Mouse (Mus musculus): Measurements from ENCODE around the gene Med28. TPM values are rescaled to one million over a fixed set of nuclear protein-coding genes. Genes with fewer than 3 reads are reported as not detected.

Med28 gene
- total and polyA plus RNA-seq, 3 experiments = 177 to 195 TPM; not detected in 1

GRCm38 (mm10) chr5:45496479-45496878 is 23.6 kb upstream of the Med28 start:
- H3K36me3 ChIP-seq (ENCODE audit: control insufficient read depth in 1 of 2, insufficient read depth in 2 of 2, low read length in 2 of 2) = peaks cover 9 to 29% of the 10 kb centered on the region in 2 experiments

DNA sequence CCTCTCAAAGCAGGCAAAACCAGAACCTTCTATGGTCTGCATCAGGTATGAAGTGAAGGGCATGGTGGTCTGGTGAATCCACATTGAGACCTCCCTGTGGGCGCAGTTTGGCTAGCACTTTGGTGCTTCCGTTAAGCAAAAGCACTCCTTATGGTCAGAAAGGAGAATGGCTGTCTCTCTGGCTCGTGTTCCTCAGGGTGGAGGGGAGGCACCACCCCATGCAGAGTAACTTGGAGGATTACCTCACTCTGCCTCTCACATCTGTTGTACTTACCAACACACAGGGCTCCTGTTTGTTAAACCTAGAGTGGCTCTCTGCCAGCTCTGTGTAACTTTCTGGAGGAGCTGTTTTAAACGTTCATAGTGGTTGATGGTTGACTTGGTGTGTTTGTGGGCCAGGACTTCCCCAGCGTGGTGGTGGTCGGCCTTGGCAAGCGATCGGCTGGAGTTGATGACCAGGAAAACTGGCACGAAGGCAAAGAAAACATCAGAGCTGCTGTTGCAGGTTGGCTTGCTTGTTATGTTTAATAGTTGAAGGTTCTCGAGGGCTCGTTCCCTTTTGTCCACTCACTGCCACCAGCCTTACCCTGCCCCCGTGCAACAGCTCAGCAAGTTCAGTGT is 23.0 kb upstream of the Med28 start:
- Histone ChIP-seq H3K9me3 (replicated peaks; ENCODE audit: insufficient read depth, low read length) (no peaks in the 10 kb centered on the region), H3K4me3 (ENCODE audit: control insufficient read depth in 1 of 2, insufficient read depth in 1 of 2, low read depth in 2 of 2, low read length in 2 of 2) (no peak overlapping the region), H3K27ac (ENCODE audit: control insufficient read depth, low read depth, low read length) (no peak overlapping the region), H3K4me1 (ENCODE audit: control insufficient read depth in 1 of 2, insufficient read depth in 2 of 2, low read length in 2 of 2) (peaks cover 7 to 17% of the 10 kb centered on the region in 2 experiments), H3K36me3 (ENCODE audit: control insufficient read depth in 1 of 2, insufficient read depth in 2 of 2, low read length in 2 of 2) (peaks cover 11 to 27% of the 10 kb centered on the region in 2 experiments), H3K79me2 (ENCODE audit: control insufficient read depth, insufficient read depth, low read length, poor library complexity) (peaks cover 26% of the 10 kb centered on the region), H3K27me3 (ENCODE audit: control insufficient read depth in 1 of 2, insufficient read depth in 2 of 2, low read length in 2 of 2) (no peaks in the 10 kb centered on the region), H3K9ac (ENCODE audit: control insufficient read depth, low read depth, low read length, poor library complexity, severe bottlenecking) (no peak overlapping the region)
- TF ChIP-seq NELFE (IDR thresholded peaks at IDR 0.05; ENCODE audit: low read depth, low read length) = no peak
- TF ChIP-seq KAT2A (conservative IDR thresholded peaks at IDR 0.05; ENCODE audit: low read depth, low read length) = no peak
- TF ChIP-seq GABPA (IDR thresholded peaks at IDR 0.05; ENCODE audit: low read depth, low read length) = no peak
- TF ChIP-seq JUND (IDR thresholded peaks at IDR 0.05; ENCODE audit: low read depth, low read length) = no peak
- no peak for TF ChIP-seq UBTF (IDR thresholded peaks at IDR 0.05; ENCODE audit: borderline replicate concordance, insufficient read depth, low read depth, low read length)
- TF ChIP-seq BHLHE40 (IDR thresholded peaks at IDR 0.05; ENCODE audit: borderline replicate concordance, low read depth, low read length) = no peak
- no peak for TF ChIP-seq GATA1 (IDR thresholded peaks at IDR 0.05; ENCODE audit: low read depth, low read length)
- TF ChIP-seq HCFC1 (IDR thresholded peaks at IDR 0.05; ENCODE audit: low read depth, low read length) = no peak
- no peak for TF ChIP-seq ZKSCAN1 (IDR thresholded peaks at IDR 0.05; ENCODE audit: low read depth, low read length)
- TF ChIP-seq CHD2 (IDR thresholded peaks at IDR 0.05; ENCODE audit: low read length) = no peak
- no peak for TF ChIP-seq MYB (IDR thresholded peaks at IDR 0.05; ENCODE audit: low read depth, low read length)
- TF ChIP-seq USF1 (IDR thresholded peaks at IDR 0.05; ENCODE audit: low read depth, low read length) = no peak
- no peak for TF ChIP-seq NRF1 (IDR thresholded peaks at IDR 0.05; ENCODE audit: insufficient read depth, low read depth, low read length, poor library complexity, severe bottlenecking)
- no peak for TF ChIP-seq ZNF384 (IDR thresholded peaks at IDR 0.05; ENCODE audit: low read depth, low read length)
- TF ChIP-seq MYC (IDR thresholded peaks at IDR 0.05; ENCODE audit: low read depth, low read length) = no peak
- DNase-seq (ENCODE audit: low read depth, low spot score) = no peak

More at GRCm38 (mm10) chr5:45496479-45496878, 23.6 kb upstream of the Med28 start:
- Histone ChIP-seq H3K27ac (ENCODE audit: control insufficient read depth, low read depth, low read length) (no peak overlapping the region), H3K4me1 (ENCODE audit: control insufficient read depth in 1 of 2, insufficient read depth in 2 of 2, low read length in 2 of 2) (peaks cover 7 to 20% of the 10 kb centered on the region in 2 experiments), H3K9ac (ENCODE audit: control insufficient read depth, low read depth, low read length, poor library complexity, severe bottlenecking) (no peak overlapping the region), H3K4me3 (ENCODE audit: control insufficient read depth in 1 of 2, insufficient read depth in 1 of 2, low read depth in 2 of 2, low read length in 2 of 2) (no peak overlapping the region), H3K27me3 (ENCODE audit: control insufficient read depth in 1 of 2, insufficient read depth in 2 of 2, low read length in 2 of 2) (no peaks in the 10 kb centered on the region), H3K79me2 (ENCODE audit: control insufficient read depth, insufficient read depth, low read length, poor library complexity) (peaks cover 26% of the 10 kb centered on the region), H3K9me3 (replicated peaks; ENCODE audit: insufficient read depth, low read length) (no peaks in the 10 kb centered on the region)
- TF ChIP-seq ZKSCAN1 (IDR thresholded peaks at IDR 0.05; ENCODE audit: low read depth, low read length) (no peak), MAX (IDR thresholded peaks at IDR 0.05; ENCODE audit: low read length) (no peak), CTCF (IDR thresholded peaks at IDR 0.05 in 2 of 3, conservative IDR thresholded peaks at IDR 0.05 in 1 of 3; ENCODE audit: control insufficient read depth in 1 of 3, insufficient read depth in 1 of 3, low read depth in 2 of 3, low read length in 3 of 3, poor library complexity in 1 of 3, severe bottlenecking in 1 of 3) (no peak), POLR2A (IDR thresholded peaks at IDR 0.05; ENCODE audit: control insufficient read depth in 1 of 2, insufficient read depth in 1 of 2, low read depth in 1 of 2, low read length in 2 of 2, poor library complexity in 1 of 2) (no peak), TCF12 (IDR thresholded peaks at IDR 0.05; ENCODE audit: low read depth, low read length) (no peak), SMC3 (IDR thresholded peaks at IDR 0.05; ENCODE audit: low read depth, low read length) (no peak), TAL1 (IDR thresholded peaks at IDR 0.05; ENCODE audit: low read length) (no peak), NRF1 (IDR thresholded peaks at IDR 0.05; ENCODE audit: insufficient read depth, low read depth, low read length, poor library complexity, severe bottlenecking) (no peak), GATA1 (IDR thresholded peaks at IDR 0.05; ENCODE audit: low read depth, low read length) (no peak), NELFE (IDR thresholded peaks at IDR 0.05; ENCODE audit: low read depth, low read length) (no peak), GABPA (IDR thresholded peaks at IDR 0.05; ENCODE audit: low read depth, low read length) (no peak), EP300 (IDR thresholded peaks at IDR 0.05; ENCODE audit: low read depth in 1 of 2, low read length in 2 of 2) (no peak), ZNF384 (IDR thresholded peaks at IDR 0.05; ENCODE audit: low read depth, low read length) (no peak), USF1 (IDR thresholded peaks at IDR 0.05; ENCODE audit: low read depth, low read length) (no peak), UBTF (IDR thresholded peaks at IDR 0.05; ENCODE audit: borderline replicate concordance, insufficient read depth, low read depth, low read length) (no peak), JUND (IDR thresholded peaks at IDR 0.05; ENCODE audit: low read depth, low read length) (no peak), ELF1 (IDR thresholded peaks at IDR 0.05; ENCODE audit: low read depth, low read length) (no peak), CHD2 (IDR thresholded peaks at IDR 0.05; ENCODE audit: low read length) (no peak)
- no peak for DNase-seq (ENCODE audit: low read depth, low spot score)
